Mouse (Mus musculus): ENCODE results near the gene E130114P18Rik.

E130114P18Rik gene

GRCm38 (mm10) chr4:97805255-97805654 is 27.4 kb upstream of the E130114P18Rik start:
- DNase-seq (ENCODE audit: low spot score) = no peak

GRCm38 (mm10) chr4:97804638-97805037 is 26.8 kb upstream of the E130114P18Rik start:
- DNase-seq (ENCODE audit: low spot score) = no peak

- DNase-seq (ENCODE audit: low spot score) = no peak
These were observed 25.9 kb upstream of the E130114P18Rik start for GRCm38 (mm10) chr4:97803791-97804190.

GRCm38 (mm10) chr4:97796505-97796904 is 18.6 kb upstream of the E130114P18Rik start:
- no peak for DNase-seq (ENCODE audit: low spot score)

- no peak for DNase-seq (ENCODE audit: low spot score)
These were observed 18.1 kb upstream of the E130114P18Rik start for GRCm38 (mm10) chr4:97795957-97796356.

GRCm38 (mm10) chr4:97794865-97795264 is 17.0 kb upstream of the E130114P18Rik start:
- no peak for DNase-seq (ENCODE audit: low spot score)

GRCm38 (mm10) chr4:97793931-97794330 is 16.1 kb upstream of the E130114P18Rik start:
- no peak for DNase-seq (ENCODE audit: low spot score)

- DNase-seq (ENCODE audit: low spot score) = no peak
These were observed 10.7 kb upstream of the E130114P18Rik start for GRCm38 (mm10) chr4:97788537-97788936.

- DNase-seq (ENCODE audit: low spot score) = no peak
These were observed 9.6 kb upstream of the E130114P18Rik start for GRCm38 (mm10) chr4:97787515-97787914.

GRCm38 (mm10) chr4:97786571-97786970 is 8.7 kb upstream of the E130114P18Rik start:
- no peak for DNase-seq (ENCODE audit: low spot score)

- DNase-seq (ENCODE audit: low spot score) = no peak
These were observed 7.8 kb upstream of the E130114P18Rik start for GRCm38 (mm10) chr4:97785547-97786271.

GRCm38 (mm10) chr4:97784236-97784635 is 6.4 kb upstream of the E130114P18Rik start:
- DNase-seq (ENCODE audit: low spot score) = no peak

GRCm38 (mm10) chr4:97783073-97783879 is 5.4 kb upstream of the E130114P18Rik start:
- DNase-seq (ENCODE audit: low spot score) = no peak

- DNase-seq (ENCODE audit: low spot score) = no peak
These were observed 4.6 kb upstream of the E130114P18Rik start for GRCm38 (mm10) chr4:97782497-97782896.

GRCm38 (mm10) chr4:97782069-97782468 is 4.2 kb upstream of the E130114P18Rik start:
- no peak for DNase-seq (ENCODE audit: low spot score)

GRCm38 (mm10) chr4:97780666-97781435 is 3.0 kb upstream of the E130114P18Rik start:
- no peak for DNase-seq (ENCODE audit: low spot score)

- no peak for DNase-seq (ENCODE audit: low spot score)
These were observed 2.1 kb upstream of the E130114P18Rik start for GRCm38 (mm10) chr4:97780024-97780423.

GRCm38 (mm10) chr4:97779003-97779930 is 1.4 kb upstream of the E130114P18Rik start:
- no peak for DNase-seq (ENCODE audit: low spot score)

GRCm38 (mm10) chr4:97778211-97779002 is 529 bp upstream of the E130114P18Rik start:
- DNase-seq (ENCODE audit: low spot score) = no peak

- peak; percentile 13 for DNase-seq (ENCODE audit: low spot score)
These were observed 685 bp downstream of the E130114P18Rik start for GRCm38 (mm10) chr4:97777081-97777705.
